Mouse (Mus musculus) embryonic facial prominence, embryonic 14.5 days (tissue): Measurements from ENCODE around the gene Fam168a. TPM values are rescaled to one million over a fixed set of nuclear protein-coding genes. Genes with fewer than 3 reads are reported as not detected.
"Not testable (repeated sequence)": the region's sequence is repeated elsewhere in the genome, so short reads cannot be mapped to it uniquely, and the experiment has no call there.

Experiments used
- ATAC-seq: fragments of 200-750 bp; cut with Nextera tagmentation; 2 replicates; pipeline ENCODE4 v1.8.0; 2017; ENCODE audit warnings: low read depth, moderate number of reproducible peaks, moderate TSS enrichment
- DNase-seq: peaks from one replicate; pipeline ENCODE4 v3.0.0-alpha.2; 2015; ENCODE audit warnings: low spot score
- H3K27ac ChIP-seq: fragments of 300-500 bp; sonication (generic); replicated peaks from 2 replicates; pipeline ENCODE4 v1.5.1; 2014; ENCODE audit warnings: low read depth, mild to moderate bottlenecking, low read length, moderate library complexity
- H3K27me3 ChIP-seq: fragments of 300-500 bp; sonication (generic); replicated peaks from 2 replicates; pipeline ENCODE4 v1.6.1; 2014; ENCODE audit warnings: low read length; ENCODE audit not compliant: control insufficient read depth, insufficient read depth
- H3K36me3 ChIP-seq: fragments of 300-500 bp; sonication (generic); 2 replicates; pipeline ENCODE4 v1.6.1; 2014; ENCODE audit warnings: low read length, mixed read lengths; ENCODE audit not compliant: control insufficient read depth, insufficient read depth
- H3K4me1 ChIP-seq: fragments of 300-500 bp; sonication (generic); 2 replicates; pipeline ENCODE4 v1.6.1; 2014; ENCODE audit warnings: antibody characterized with exemption, low read length; ENCODE audit not compliant: control insufficient read depth, insufficient read depth
- H3K4me2 ChIP-seq: fragments of 300-500 bp; sonication (generic); 2 replicates; pipeline ENCODE4 v1.6.1; 2014; ENCODE audit warnings: low read depth, mild to moderate bottlenecking, low read length, moderate library complexity, mixed read lengths
- H3K4me3 ChIP-seq: fragments of 300-500 bp; sonication (generic); 2 replicates; pipeline ENCODE4 v1.5.1; 2014; ENCODE audit warnings: low read depth, mild to moderate bottlenecking, low read length
- H3K9ac ChIP-seq: fragments of 300-500 bp; sonication (generic); 2 replicates; pipeline ENCODE4 v1.6.1; 2014; ENCODE audit warnings: low read depth, mild to moderate bottlenecking, low read length, moderate library complexity, mixed read lengths
- H3K9me3 ChIP-seq: fragments of 300-500 bp; sonication (generic); 2 replicates; pipeline ENCODE4 v1.6.1; 2016; ENCODE audit warnings: low read length; ENCODE audit not compliant: control insufficient read depth
- WGBS: fragments of 180-500 bp; shearing (Covaris S2); extraction: QIAGEN DNeasy Blood & Tissue Kit; methylation state at CpG from one replicate; pipeline ENCODE4 v1.1.7; 2014; 5-methylcytosine and 5-hydroxymethylcytosine counted together
- polyA plus RNA-seq: library from polyadenylated mRNA; unstranded; fragments of >200 nt; fragmentation: Nextera tagmentation; extraction: Ambion mirVana; gene quantifications from 2 replicates; pipeline ENCODE4 v1.2.1, GENCODE M21; 2014

Gene Fam168a
- polyA plus RNA-seq, 1 experiment from 2014 or later: 42.3 TPM

- H3K4me3 ChIP-seq: no peak overlapping the region
Observed at GRCm38 (mm10) chr7:100723453-100724294, 17.2 kb downstream of the Fam168a start.

GRCm38 (mm10) chr7:100727538-100728085 lies 21.2 kb downstream of the Fam168a start:
- H3K27me3 ChIP-seq: no peaks in the 10 kb centered on the region
- DNase-seq: peak; percentile 24
- no peak overlapping the region for H3K4me3 ChIP-seq
- peaks cover 5% of the 10 kb centered on the region; the same call in 1 of the 2 replicates for H3K4me1 ChIP-seq
- H3K36me3 ChIP-seq: no peaks in the 10 kb centered on the region
- no peak overlapping the region for H3K9ac ChIP-seq
- ATAC-seq: no peak
- 80% methylated on average over 2 of the region's 2 CpGs for WGBS
- H3K4me2 ChIP-seq: no peak overlapping the region
- no peak overlapping the region for H3K27ac ChIP-seq
- no peaks in the 10 kb centered on the region for H3K9me3 ChIP-seq

More at GRCm38 (mm10) chr7:100723453-100724294, 17.2 kb downstream of the Fam168a start:
- ATAC-seq: no peak
- Histone ChIP-seq H3K4me2 (no peak overlapping the region), H3K9me3 (no peaks in the 10 kb centered on the region), H3K27me3 (no peaks in the 10 kb centered on the region), H3K27ac (no peak overlapping the region), H3K9ac (no peak overlapping the region), H3K36me3 (no peaks in the 10 kb centered on the region), H3K4me1 (peaks cover 9% of the 10 kb centered on the region; the same call in 1 of the 2 replicates)
- 35% methylated on average over 12 of the region's 12 CpGs for WGBS
- no peak for DNase-seq

GRCm38 (mm10) chr7:100729778-100730177 lies 23.3 kb downstream of the Fam168a start:
- DNase-seq (no peak), ATAC-seq (no peak)
- Histone ChIP-seq H3K9ac (no peak overlapping the region), H3K27me3 (no peaks in the 10 kb centered on the region), H3K36me3 (no peaks in the 10 kb centered on the region), H3K27ac (no peak overlapping the region), H3K4me1 (0 out of 2 replicates have a peak, but pooled peaks cover 3% of the 10 kb centered on the region), H3K4me3 (no peak overlapping the region), H3K4me2 (no peak overlapping the region), H3K9me3 (no peaks in the 10 kb centered on the region)
- 81% methylated on average over 2 of the region's 2 CpGs for WGBS

GRCm38 (mm10) chr7:100732341-100733050 lies 26.1 kb downstream of the Fam168a start:
- H3K36me3 ChIP-seq: no peaks in the 10 kb centered on the region
- no peaks in the 10 kb centered on the region for H3K27me3 ChIP-seq
- no peak overlapping the region for H3K9ac ChIP-seq
- no peak overlapping the region for H3K4me3 ChIP-seq
- H3K27ac ChIP-seq: no peak overlapping the region
- no peak overlapping the region for H3K4me2 ChIP-seq
- WGBS: 68% methylated on average over 6 of the region's 6 CpGs
- 0 out of 2 replicates have a peak, but pooled peaks cover 3% of the 10 kb centered on the region for H3K4me1 ChIP-seq
- no peak for DNase-seq
- ATAC-seq: no peak
- no peaks in the 10 kb centered on the region for H3K9me3 ChIP-seq

GRCm38 (mm10) chr7:100733051-100733813 lies 26.8 kb downstream of the Fam168a start:
- no peak overlapping the region for H3K27ac ChIP-seq
- H3K36me3 ChIP-seq: no peaks in the 10 kb centered on the region
- ATAC-seq (peak; percentile 44; the same call in 1 of the 2 replicates), DNase-seq (peak; percentile 63)
- H3K9me3 ChIP-seq: no peaks in the 10 kb centered on the region
- no peak overlapping the region for H3K4me2 ChIP-seq
- H3K4me3 ChIP-seq: no peak overlapping the region
- no peak overlapping the region for H3K9ac ChIP-seq
- 0 out of 2 replicates have a peak, but pooled peaks cover 3% of the 10 kb centered on the region for H3K4me1 ChIP-seq
- H3K27me3 ChIP-seq: no peaks in the 10 kb centered on the region
- WGBS: 32% methylated on average over 7 of the region's 7 CpGs

GRCm38 (mm10) chr7:100734201-100734600 lies 27.8 kb downstream of the Fam168a start:
- Histone ChIP-seq H3K9ac (no peak overlapping the region), H3K9me3 (no peaks in the 10 kb centered on the region), H3K4me2 (no peak overlapping the region), H3K36me3 (no peaks in the 10 kb centered on the region), H3K27ac (no peak overlapping the region), H3K27me3 (no peaks in the 10 kb centered on the region), H3K4me3 (no peak overlapping the region), H3K4me1 (0 out of 2 replicates have a peak, but pooled peaks cover 3% of the 10 kb centered on the region)
- DNase-seq: no peak
- ATAC-seq: no peak
- WGBS: 43% methylated on average over 6 of the region's 6 CpGs

GRCm38 (mm10) chr7:100734905-100735304 lies 28.5 kb downstream of the Fam168a start:
- 81% methylated on average over 2 of the region's 2 CpGs for WGBS
- H3K9me3 ChIP-seq, H3K36me3 ChIP-seq, H3K4me1 ChIP-seq, DNase-seq, H3K9ac ChIP-seq, H3K27me3 ChIP-seq, H3K4me2 ChIP-seq, ATAC-seq, H3K4me3 ChIP-seq, H3K27ac ChIP-seq: not testable (repeated sequence)

- no peak for ATAC-seq
- H3K36me3 ChIP-seq: no peaks in the 10 kb centered on the region
- H3K4me2 ChIP-seq: no peak overlapping the region
- H3K9me3 ChIP-seq: no peaks in the 10 kb centered on the region
- WGBS: 86% methylated on average over 3 of the region's 3 CpGs
- H3K9ac ChIP-seq: no peak overlapping the region
- DNase-seq: no peak
- H3K27me3 ChIP-seq: no peaks in the 10 kb centered on the region
- H3K4me1 ChIP-seq: 0 out of 2 replicates have a peak, but pooled peaks cover 3% of the 10 kb centered on the region
- no peak overlapping the region for H3K4me3 ChIP-seq
- H3K27ac ChIP-seq: no peak overlapping the region
Observed at GRCm38 (mm10) chr7:100736131-100736530, 29.7 kb downstream of the Fam168a start.
